Mouse (Mus musculus) left cerebral cortex, adult 9 months (tissue): ENCODE data around the gene Rxra.

Experiments
- DNase-seq, 2 experiments: peaks; one replicate each; pipeline ENCODE4 v3.0.0; 2022; ENCODE audit warnings: low spot score in 2 of 2

Rxra gene

DNA sequence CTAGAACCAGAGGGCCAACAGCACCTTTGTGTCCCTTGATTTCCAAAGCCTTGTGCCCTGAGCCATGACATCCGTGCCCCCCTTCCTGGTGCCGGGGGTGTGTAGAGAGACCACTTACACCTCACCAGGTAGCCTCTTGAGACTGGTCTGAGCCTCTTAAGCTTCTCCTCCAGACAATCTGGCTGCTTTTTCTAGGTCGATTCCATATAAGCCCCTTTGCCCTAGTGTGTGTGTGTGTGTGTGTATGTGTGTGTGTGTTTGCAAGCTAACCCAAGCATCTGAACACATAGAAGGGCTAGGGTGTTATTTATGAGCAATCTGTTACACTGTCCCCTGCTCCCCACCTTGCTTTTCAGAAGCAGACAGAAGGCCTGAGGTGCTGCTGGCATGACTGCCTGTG, 62.2 kb downstream of the Rxra start:
- no peak for DNase-seq

DNA sequence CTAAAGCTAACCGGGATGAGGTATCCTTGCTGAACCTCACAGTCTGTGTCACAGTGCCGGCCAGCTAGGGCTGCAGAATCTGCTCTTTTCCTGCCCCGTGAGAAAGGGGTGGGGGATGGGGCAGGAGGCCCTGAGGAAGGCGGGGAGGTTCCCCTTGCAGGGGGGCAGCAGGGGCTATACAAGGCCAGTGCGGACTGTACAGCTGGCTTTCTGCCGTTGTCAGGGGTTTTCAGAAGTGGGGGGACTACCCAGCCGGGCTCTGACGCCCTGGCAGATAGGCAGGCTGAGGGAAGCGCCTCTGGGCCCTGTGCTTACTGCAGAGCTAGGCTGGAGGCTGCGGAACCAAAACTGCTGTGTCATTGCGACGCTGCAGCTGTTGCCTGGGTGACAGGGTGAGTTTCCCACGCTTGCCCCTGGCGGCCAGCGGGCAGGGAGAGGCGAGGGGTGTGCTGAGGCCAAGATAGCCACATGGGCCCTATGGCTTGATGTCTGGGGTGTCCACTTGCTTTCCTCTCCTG, 63.9 kb downstream of the Rxra start:
- peak; percentile 67 to 86 for DNase-seq

DNA sequence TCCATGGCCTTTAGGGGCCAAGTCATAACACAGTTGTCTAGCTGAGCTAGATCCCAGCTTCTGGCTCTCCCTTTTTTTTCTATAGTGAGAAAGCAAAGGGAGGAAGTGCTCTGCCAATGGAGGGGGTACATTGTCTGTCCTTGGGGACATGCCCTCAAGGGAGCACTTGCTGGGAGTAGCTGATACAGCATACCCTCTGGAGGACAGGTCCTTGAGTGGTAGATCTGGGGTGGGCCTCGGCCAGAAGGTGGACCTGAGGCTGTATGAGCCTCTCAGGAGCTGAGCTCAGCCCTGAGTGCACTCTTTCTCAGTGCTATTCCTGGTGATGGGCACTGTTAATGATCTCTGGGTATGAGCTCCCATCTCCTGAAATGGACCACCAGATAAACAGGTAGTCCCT, 66.9 kb downstream of the Rxra start:
- DNase-seq, result no peak

DNA sequence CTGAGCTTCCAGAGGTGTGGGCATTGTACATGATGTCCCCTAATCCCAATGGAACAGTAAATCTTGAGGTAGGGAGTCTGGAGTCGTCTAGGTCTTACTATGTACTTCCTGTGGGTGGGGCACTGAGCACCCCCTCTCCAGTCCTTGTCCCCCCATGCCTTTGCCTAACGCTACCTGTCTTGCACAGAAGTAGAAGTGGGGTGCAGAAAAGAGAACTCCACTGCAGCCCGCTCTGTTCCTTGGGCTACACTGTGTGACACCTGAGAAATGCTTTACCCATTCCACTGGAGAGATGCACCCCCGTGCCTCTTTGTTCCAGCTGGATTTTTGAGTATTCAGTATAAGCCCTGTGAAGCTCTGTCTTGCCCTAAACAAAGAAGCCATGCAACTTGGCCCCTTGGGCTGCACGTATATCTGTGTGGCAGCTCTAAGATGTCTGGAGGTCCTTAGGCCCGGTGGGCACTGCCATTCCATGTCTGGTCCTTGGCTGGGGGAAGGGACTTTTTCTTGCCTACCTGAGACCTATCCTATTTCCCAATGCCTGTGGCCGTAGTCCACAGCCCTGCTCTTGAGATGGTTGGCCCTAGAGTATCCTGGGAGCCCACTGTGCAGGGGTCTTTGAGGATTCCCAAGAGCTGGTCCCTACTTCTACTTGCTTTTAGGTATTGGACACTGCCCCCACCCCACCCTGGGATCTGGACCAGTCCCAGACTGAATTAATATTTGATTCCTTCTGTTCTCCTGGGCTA, 67.8 kb downstream of the Rxra start:
- DNase-seq, result no peak

DNA sequence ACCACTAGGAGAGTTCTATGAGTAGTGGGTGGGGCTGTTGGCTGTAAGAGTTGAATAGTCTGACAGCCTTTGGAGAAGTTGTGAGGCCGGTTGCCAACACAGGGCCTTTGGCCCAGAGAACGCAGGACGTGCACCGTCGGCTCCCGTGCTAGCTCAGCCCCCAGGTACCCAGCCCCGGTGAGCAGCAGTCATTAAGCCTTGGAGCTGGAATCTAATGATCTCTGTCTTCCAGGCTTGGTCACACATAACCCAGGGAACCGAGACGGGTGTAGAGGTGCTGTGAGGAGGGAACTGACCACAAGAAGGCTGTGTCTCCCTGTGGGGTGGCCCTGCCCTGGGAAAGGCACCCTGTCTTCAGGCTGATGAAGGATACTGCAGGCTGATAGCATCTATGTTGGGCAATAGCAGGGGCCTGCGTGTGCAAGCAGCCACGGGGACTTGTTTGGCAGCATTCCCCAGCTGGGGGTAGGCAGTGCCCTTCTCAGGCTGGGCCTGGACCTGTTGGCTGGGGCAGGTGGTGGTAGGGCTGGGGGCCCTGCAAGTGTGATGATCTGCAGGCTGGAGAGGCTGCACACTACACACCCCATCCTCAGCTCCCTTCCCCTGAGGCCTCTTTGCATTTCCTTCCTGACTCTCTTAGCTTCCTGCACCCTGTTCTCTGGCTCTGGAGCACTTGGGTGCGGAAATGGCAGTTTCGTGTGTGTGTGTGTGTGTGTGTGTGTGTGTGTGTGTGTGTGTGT, 68.5 kb downstream of the Rxra start:
- no peak for DNase-seq

DNA sequence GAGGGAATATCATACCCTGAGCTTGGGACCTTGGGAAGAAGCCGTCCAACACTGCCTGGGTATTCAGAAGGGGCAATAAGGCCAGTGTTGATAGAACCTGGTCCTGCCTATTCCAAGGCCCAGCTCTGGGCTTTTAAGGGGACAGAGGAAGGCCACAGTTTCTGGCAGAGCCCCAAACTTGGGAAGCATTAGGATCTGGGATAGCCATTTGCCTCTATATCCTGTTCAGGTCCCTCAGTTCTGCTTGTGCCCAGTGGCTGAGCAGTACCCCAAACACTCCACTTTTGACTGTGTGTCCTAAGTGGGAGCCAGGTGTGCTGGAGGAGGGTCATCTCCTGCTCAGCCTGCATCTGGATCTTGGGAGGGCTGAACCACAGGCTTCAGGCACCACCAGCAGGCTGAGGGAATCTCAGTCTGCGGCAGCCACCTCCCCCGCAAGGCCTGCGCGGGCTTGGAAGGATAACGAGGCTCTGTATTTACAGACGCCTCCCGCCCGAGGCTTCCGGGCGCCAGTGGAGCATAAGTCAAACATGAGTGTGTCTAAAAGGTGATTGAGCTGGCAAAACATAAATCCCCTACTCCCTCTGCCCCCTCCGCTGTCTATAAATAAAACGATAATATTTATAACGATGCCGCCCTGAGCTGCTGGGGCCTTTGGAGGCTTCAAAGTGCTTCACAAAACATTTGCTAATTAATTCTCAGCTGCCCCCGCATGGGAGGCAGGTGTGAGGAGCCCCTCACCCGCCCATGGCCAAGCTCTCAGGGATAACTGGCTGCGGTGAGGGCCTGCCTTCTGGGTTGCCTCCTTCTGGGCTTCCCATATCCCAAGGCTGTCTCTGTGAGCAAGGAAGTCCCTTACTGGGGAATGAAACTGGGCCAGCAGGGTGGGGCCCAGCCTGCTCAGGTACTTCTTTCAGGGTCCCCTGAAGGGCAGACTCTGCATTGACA, 69.7 kb downstream of the Rxra start:
- peak in 1 of 2 experiments; percentile 62 for DNase-seq

DNA sequence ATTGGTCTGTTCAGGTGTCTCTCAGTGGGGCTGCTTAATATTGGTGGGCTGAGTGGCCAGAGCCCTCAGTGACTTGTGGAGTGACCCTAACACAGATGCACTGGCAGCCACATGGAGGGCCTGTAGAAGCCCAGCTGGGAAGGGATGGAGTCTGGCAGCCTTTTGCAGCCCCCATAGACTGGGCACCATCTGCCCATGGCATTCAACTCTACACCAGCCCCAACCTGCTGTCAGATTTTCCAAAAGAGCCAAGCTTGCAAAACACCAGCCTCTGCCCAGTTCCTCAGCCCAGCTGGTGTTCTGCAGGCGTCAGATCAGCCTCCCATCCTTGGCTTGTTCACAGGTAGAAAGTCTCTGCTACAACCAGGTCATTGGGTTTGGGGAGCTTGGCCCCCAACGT, 70.6 kb downstream of the Rxra start:
- DNase-seq, result peak in 1 of 2 experiments; percentile 62

DNA sequence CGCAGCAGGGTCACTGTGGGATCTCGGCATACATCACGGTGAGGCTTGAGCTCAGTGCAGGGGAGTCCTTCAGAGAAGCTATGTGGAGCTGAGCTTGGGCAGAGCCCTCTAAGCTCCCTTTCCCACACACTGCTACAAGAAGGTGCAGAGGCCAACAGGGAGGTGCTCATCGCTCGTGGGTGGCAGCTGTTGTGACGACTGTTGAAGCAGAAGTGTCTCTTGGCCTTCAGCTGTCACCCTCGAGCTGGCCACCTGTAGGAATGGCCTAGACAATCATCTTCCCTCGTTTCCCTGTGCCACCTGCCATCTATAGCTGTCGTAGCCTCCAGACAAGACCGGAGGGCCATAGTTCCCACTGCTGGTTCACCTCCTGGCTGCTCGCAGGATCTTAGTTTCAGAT, 72.7 kb downstream of the Rxra start:
- DNase-seq, result no peak

DNA sequence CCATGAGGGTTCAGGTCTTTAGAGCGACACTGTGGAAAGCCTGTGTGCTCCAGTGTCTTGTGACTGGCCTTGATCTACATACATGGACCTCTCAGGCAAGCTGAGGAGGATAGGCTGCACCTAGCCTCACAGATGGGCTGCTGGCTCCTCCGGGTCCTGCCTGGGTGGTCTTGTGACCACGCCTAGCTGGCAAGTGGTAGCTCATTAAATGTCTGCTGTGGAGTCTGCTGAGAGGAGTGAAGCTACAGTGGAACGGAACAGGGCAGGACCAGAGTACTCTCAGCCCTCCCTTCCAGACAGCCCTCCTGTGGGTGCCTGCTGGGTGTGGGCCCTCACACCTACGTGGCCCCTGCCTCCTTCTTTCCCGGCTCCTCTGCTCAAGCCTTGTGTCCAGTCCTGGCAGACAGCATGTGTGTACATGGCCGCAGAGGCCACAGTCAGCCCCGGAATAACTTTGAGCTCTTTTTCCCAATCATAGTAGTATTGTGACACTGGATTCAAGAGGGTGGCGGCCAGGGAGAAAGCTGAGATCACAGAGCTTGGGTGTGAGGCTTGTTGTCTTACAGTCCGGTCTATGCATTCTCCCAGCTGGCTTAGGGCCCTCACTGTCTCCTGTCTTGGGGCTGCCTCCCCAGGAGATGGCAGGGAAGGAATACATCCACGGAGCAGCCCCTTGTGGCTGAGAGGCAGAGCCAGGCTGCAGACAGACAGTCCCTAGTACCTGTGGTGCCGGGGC, 74.3 kb downstream of the Rxra start:
- DNase-seq, result no peak

DNA sequence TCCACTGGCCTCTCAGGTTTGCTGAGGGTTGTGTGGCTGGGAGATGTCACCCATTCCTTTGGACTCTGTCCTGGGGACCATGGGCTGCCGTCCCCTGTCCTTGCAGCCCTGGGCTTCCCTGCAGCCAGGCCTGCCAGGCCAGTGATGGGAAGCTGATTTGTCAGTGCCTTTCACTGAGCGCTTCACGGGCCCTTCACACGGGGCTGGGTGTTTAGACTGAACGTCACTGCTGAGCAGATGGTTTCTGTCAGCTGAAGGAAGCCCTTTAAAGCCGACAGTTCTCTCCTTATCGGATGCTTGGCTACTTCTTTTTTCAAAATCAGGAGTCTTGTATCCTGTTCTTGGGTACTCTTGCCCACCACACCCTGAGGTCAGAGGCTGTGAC, 74.9 kb downstream of the Rxra start:
- DNase-seq, result no peak

DNA sequence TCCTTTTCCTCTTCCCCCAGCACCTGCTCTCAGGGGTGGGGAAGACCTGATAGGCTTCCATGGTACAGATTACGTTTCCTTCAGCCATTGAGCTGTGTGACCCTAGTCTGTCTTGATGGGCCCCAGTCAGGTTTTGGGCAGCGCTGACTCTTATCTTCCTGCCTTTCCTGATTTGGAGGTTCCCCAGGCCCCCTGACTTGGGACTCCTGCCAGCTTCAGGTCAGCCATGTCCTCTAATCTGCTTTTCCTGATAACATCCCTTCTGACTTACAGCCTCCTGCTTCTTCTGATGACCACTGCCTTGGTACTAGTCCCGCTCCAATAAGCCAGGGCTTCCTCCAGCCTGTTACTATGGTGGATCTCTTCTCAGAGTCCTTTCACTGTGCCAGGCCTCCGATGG, 75.6 kb downstream of the Rxra start:
- no peak for DNase-seq

DNA sequence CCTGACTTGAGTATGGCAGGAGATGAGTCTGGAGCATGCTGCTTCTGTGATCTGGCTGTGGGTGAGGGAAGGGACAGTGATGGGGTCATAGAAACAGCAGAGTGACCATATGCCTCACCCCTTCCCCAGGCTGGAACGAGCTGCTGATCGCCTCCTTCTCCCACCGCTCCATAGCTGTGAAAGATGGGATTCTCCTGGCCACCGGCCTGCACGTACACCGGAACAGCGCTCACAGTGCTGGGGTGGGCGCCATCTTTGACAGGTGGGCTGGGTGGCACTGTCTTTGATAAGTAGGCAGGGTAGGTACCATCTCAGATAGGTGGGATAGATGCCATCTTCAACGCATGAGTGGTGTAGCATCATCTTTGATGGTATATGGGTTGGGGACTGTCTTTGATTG, 77.9 kb downstream of the Rxra start:
- DNase-seq, result no peak

DNA sequence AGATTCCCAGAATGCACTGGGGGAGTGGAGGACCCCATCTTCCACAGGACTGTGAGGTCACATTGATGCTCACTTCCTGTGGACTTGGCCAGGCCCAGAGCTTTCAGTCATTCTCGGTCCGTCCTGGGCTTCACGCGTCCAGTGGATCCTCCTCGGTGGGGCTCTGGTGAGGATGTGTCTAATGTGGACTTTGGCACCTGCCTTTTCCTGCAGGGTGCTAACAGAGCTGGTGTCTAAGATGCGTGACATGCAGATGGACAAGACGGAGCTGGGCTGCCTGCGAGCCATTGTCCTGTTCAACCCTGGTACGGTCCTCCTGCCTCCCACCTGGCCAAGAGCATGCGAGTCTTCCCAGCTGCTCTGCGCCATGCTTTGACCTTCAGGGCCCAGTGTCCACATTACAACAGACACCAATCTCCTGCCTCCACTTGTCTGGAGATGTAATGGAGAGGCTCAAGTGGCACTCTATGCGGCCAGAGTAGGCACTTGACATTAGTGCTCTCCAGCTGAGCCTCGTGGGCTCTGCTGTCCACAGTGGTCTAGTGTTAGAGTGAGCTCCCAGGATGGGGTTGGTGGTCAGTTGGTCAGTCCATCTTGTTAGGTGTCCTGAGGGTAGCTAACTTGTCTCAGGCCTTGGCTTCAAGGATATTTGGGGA, 79.9 kb downstream of the Rxra start:
- DNase-seq, result no peak

DNA sequence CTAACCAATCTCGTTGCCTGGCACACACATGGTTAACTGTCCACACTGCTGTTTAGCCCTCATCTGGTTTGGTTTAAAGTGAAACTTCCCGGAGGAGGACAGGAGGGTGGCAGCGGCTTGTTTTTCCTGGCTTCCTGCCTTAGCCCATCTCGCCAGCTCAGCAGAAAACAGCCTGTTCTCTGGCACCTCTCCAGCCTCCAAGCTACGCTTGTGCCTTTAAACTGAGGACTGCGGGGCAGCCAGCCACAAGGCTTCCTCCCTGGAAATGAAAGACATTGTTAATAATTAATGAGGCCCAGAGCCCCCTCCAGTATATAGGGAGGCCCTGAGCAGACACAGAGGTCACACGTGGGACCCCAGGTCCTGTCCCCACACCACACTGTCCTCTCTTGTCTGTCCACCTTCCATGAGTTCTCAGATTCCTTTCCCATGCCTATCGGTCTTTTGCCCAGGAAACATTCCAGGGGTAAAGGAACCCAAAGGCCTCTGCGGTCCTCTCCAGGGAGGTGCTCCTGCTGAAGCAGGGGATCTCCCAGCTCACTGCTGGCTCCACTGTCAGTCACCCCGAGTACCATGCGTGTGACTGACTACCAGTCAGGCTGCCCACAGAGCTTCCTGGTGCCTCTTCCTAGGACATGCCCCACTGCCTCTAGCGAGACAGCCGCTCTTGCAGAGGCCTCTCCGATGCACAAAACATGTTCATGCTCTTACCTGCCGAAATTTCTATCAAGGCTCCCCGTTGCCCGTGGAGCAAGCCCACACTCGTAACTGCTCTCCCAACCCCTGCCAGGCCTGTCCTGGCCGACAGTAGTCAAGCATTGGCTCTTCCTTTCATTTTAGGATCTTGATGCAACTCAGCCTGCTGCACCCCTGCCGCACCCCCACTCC, 82.4 kb downstream of the Rxra start:
- DNase-seq, result peak; percentile 61 to 94

DNA sequence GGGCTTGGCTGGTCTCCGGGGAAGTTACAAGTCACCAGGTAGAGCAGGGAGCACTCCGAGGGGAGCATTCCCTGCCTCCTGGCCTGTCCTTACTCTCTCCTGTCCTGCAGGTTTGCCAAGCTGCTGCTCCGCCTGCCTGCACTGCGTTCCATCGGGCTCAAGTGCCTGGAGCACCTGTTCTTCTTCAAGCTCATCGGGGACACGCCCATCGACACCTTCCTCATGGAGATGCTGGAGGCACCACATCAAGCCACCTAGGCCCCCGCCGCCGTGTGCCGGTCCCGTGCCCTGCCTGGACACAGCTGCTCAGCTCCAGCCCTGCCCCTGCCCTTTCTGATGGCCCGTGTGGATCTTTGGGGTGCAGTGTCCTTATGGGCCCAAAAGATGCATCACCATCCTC, 83.2 kb downstream of the Rxra start:
- DNase-seq, result no peak

DNA sequence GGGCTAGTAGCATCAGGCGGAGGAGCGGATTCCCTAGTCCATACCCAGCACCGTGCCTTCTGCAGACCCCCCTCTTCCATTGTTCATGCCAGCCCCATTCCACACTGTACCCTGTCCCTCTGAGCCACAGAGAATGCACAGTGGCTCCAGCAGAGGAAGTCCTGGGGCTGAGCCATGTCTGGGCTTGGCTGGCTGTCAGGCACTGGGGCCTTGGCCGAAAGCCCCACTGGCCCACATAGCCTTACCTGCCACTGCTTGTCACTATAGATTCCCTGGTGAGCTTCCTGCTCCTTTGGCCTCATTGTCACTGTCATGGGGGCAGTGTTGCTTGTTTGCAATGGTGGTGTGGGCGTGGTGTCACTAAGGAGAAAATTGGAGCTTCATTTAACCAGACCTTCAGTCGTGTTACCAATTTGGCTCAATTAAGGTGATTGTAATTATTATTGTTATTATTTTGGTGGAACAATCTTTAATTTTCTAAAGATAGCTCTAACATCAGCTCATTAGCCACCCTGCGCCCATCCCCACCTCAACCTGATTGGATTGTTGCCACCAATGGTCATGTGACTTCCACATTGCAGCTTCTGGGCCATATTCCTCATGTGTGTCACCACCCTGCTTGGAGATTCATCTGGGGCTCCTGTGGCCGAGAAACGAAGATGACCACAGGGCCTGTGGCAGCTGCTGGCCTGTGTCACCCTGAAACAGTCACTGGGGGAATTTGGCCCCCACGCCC, 85.2 kb downstream of the Rxra start:
- no peak for DNase-seq

DNA sequence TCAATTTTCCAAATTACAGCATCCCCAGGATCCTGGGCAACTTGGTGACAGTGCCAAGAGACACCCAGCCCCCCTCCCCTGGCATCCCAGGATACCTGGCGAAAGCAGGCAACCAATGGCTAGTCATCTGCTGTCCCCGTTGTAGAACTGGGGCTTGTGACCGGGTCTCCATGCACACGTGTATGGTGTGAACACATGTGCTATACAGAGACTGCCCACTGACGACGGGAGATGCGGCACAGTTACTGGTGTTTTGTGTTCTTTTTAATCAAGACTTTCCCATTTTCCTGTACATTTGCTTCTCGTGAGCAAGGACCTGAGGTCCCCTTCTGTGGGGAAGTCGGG, 85.7 kb downstream of the Rxra start:
- no peak for DNase-seq

DNA sequence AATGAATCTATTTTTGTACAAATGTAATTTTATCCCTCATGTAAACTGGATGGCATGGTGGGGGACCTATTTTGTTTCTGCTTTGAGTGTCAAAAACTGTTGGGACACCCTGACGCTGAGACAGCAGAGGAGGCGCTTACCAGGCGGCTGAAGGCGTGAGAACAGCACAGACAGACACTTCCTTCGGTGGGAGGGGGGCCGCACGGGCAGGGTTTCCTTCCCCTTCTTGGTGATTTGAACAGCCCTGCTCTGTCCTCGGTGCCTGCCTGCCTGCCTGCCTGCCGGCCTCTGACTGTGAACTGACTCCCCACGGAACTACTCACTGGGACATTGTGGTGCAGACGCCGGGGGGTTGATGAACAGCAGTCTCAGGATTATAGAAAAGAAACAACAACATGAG, 86.3 kb downstream of the Rxra start:
- DNase-seq, result no peak
